Mouse (Mus musculus) liver, postnatal 0 days (tissue): ENCODE data around the gene S100a14.
A peak's percentile ranks its signal among the peaks of the same experiment; 100 is the strongest.

Experiments
- CTCF ChIP-seq: sonication (generic); IDR thresholded peaks from 2 replicates; pipeline ENCODE4 v1.5.1; 2016; ENCODE audit warnings: antibody characterized with exemption, low read depth
- EP300 ChIP-seq: IDR thresholded peaks from 2 replicates; pipeline ENCODE4 v1.6.1; 2016; ENCODE audit warnings: antibody characterized with exemption, low read depth, mild to moderate bottlenecking

GRCm38 (mm10) chr3:90490696-90491256 is 35.9 kb upstream of the S100a14 start, which contains the start of gene Snapin:
- TF ChIP-seq EP300 (no peak), CTCF (peak; percentile 96)
